Mouse (Mus musculus) brain, adult 2 months (tissue): Measurements from ENCODE around the gene Ankrd17.

ENCODE experiments used
- DNase-seq: peaks from one replicate; pipeline ENCODE4 v3.0.0; 2011; ENCODE audit warnings: low read depth, low spot score

Gene Ankrd17

GRCm38 (mm10) chr5:90366121-90367066 lies at the start of gene Ankrd17:
Gene Ankrd17 (minus strand): TSS chr5:90366577.
- DNase-seq: peak; percentile 98

GRCm38 (mm10) chr5:90414925-90415295 lies 48.5 kb upstream of the Ankrd17 start:
- DNase-seq: peak; percentile 4

GRCm38 (mm10) chr5:90414142-90414924 lies 48.0 kb upstream of the Ankrd17 start:
- DNase-seq: no peak

GRCm38 (mm10) chr5:90405210-90405609 lies 38.8 kb upstream of the Ankrd17 start:
- peak; percentile 75 for DNase-seq

- DNase-seq: peak; percentile 42
Measured at GRCm38 (mm10) chr5:90396817-90397216, 30.4 kb upstream of the Ankrd17 start.

GRCm38 (mm10) chr5:90394322-90394721 lies 27.9 kb upstream of the Ankrd17 start:
- no peak for DNase-seq

- peak; percentile 17 for DNase-seq
Measured at GRCm38 (mm10) chr5:90393764-90394163, 27.4 kb upstream of the Ankrd17 start.

- DNase-seq: no peak
Measured at GRCm38 (mm10) chr5:90383080-90383479, 16.7 kb upstream of the Ankrd17 start.

GRCm38 (mm10) chr5:90381458-90381857 lies 15.1 kb upstream of the Ankrd17 start:
- peak; percentile 8 for DNase-seq

GRCm38 (mm10) chr5:90373708-90374107 lies 7.3 kb upstream of the Ankrd17 start:
- no peak for DNase-seq

- no peak for DNase-seq
Measured at GRCm38 (mm10) chr5:90370401-90370800, 4.0 kb upstream of the Ankrd17 start.

- DNase-seq: no peak
Measured at GRCm38 (mm10) chr5:90367067-90367303, 608 bp upstream of the Ankrd17 start, which contains the start of gene Gm9958. Gene Gm9958 (plus strand): TSS chr5:90367204.

GRCm38 (mm10) chr5:90365141-90365951 lies 1.0 kb downstream of the Ankrd17 start:
- peak; percentile 45 for DNase-seq

GRCm38 (mm10) chr5:90364526-90364925 lies 1.9 kb downstream of the Ankrd17 start:
- peak; percentile 87 for DNase-seq

- DNase-seq: no peak
Measured at GRCm38 (mm10) chr5:90355824-90356223, 10.6 kb downstream of the Ankrd17 start.

- DNase-seq: no peak
Measured at GRCm38 (mm10) chr5:90353552-90354317, 12.6 kb downstream of the Ankrd17 start.

- DNase-seq: no peak
Measured at GRCm38 (mm10) chr5:90346877-90347276, 19.5 kb downstream of the Ankrd17 start.

GRCm38 (mm10) chr5:90340847-90341246 lies 25.5 kb downstream of the Ankrd17 start:
- DNase-seq: no peak

- DNase-seq: no peak
Measured at GRCm38 (mm10) chr5:90339953-90340343, 26.4 kb downstream of the Ankrd17 start.

- DNase-seq: peak; percentile 94
Measured at GRCm38 (mm10) chr5:90339129-90339952, 27.0 kb downstream of the Ankrd17 start.
